9 mouse cellular contexts compared by ENCODE assay signal in the genomic region with DNA sequence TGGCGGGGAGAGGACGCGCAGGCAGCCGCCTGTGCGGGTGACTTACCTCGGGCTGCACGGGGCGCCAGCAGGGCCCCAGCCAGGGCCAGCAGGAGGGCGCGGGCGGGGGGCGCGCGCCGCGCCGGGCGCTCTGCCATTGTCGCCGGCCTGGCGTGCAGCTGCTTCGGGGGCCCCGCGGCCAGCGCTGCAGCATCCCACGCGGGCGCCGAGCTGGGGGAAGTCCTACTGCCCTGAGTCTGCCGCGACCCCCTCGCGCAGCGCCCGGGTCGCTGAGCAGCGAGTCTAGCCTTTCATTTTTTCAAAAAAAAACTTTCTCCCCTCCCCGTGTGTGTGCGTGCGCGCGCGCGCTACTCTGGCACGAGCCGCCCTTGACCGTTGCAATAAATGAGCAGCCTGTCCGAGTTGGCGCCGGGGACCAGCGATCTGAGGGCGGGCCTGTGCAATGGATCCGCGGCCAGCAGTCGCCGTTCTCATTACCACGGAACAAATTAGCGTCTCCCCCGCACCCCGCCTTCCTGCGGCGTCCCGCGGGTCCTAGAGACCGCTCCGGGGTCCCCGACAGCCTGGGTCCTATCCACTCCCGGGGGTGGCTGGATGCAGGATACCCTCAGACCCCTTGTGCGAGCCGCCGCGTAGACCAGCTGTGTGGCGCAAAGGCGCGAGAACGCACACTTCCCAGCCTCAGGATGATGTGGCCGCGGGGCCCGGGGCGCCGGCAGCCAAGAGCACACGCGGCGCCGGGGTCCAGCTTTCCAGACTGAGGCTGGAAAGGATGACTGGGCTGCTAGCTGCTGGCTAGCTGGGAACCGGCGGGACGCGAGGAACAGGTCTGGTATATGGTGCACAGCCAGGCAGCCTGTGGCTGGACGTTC. TPM values are rescaled to one million over a fixed set of nuclear protein-coding genes. Genes with fewer than 3 reads are reported as not detected.
A peak's percentile ranks its signal among the peaks of the same experiment; 100 is the strongest.
DNase-seq lines count a peak whose midpoint lies in the region; ATAC-seq and TF ChIP-seq lines count a peak whose summit lies in the region.
"Had no signal": no experiment of that assay in that cellular context is flagged by ENCODE, and none has a peak within 500 bp of the region (broad histone marks: within the 10 kb centered on the region; RNA-seq: fewer than 3 reads in every experiment).

No protein-coding gene starts in this region.

- H3K4me2 ChIP-seq in embryonic facial prominence, embryonic 12.5 days (replicated peaks): peak overlapping the region; percentile 99
- peak overlapping the region; percentile 97 for H3K4me2 ChIP-seq in limb, embryonic 13.5 days (replicated peaks)
- peak overlapping the region; percentile 99 for H3K4me2 ChIP-seq in myocyte (ENCODE audit: low read depth)

- no peak for TF ChIP-seq EP300 in heart, adult 2 months (IDR thresholded peaks at IDR 0.05; ENCODE audit: insufficient read depth, low read depth, low read length)

- H3K36me3 ChIP-seq in embryonic facial prominence, embryonic 12.5 days: no peaks in the 10 kb centered on the region
- H3K36me3 ChIP-seq in heart, adult 2 months (ENCODE audit: control insufficient read depth, insufficient read depth, low read length): no peaks in the 10 kb centered on the region
- no peaks in the 10 kb centered on the region for H3K36me3 ChIP-seq in kidney, adult 2 months (ENCODE audit: control insufficient read depth, insufficient read depth, low read length)
- H3K36me3 ChIP-seq in limb, embryonic 13.5 days: no peaks in the 10 kb centered on the region
- no peaks in the 10 kb centered on the region for H3K36me3 ChIP-seq in myocyte (ENCODE audit: control insufficient read depth, insufficient read depth)

- H3K79me2 ChIP-seq in heart, adult 2 months (replicated peaks; ENCODE audit: control insufficient read depth, insufficient read depth, low read length): no peaks in the 10 kb centered on the region
- peaks cover 3% of the 10 kb centered on the region for H3K79me2 ChIP-seq in myocyte (ENCODE audit: control insufficient read depth, insufficient read depth)

- peak overlapping the region; percentile 68 for H3K9ac ChIP-seq in embryonic facial prominence, embryonic 12.5 days
- peak overlapping the region; percentile 34 for H3K9ac ChIP-seq in heart, adult 2 months (ENCODE audit: low read depth, low read length)
- H3K9ac ChIP-seq in limb, embryonic 13.5 days: peak overlapping the region; percentile 75

- no peaks in the 10 kb centered on the region for H3K9me3 ChIP-seq in embryonic facial prominence, embryonic 12.5 days
- no peaks in the 10 kb centered on the region for H3K9me3 ChIP-seq in limb, embryonic 13.5 days

- peak overlapping the region; percentile 67 for H3K4me3 ChIP-seq in embryonic facial prominence, embryonic 12.5 days
- H3K4me3 ChIP-seq in heart, adult 2 months: peak overlapping the region; percentile 57
- peak overlapping the region; percentile 48 for H3K4me3 ChIP-seq in kidney, adult 2 months (ENCODE audit: insufficient read depth, low read depth, low read length)
- H3K4me3 ChIP-seq in limb, embryonic 13.5 days: peak overlapping the region; percentile 70
- peak overlapping the region; percentile 37 for H3K4me3 ChIP-seq in myocyte

- peak; percentile 12 for DNase-seq in cerebellum, adult 11 months
- DNase-seq in heart, adult 2 months: peak; percentile 70 to 72
- peak; percentile 68 for DNase-seq in kidney, adult 2 months
- peak; percentile 34 for DNase-seq in thymus, postnatal 25 days

- H3K27me3 ChIP-seq in embryonic facial prominence, embryonic 12.5 days: peaks cover 30% of the 10 kb centered on the region
- peaks cover 2% of the 10 kb centered on the region; the same call in 1 of the 2 replicates for H3K27me3 ChIP-seq in heart, adult 2 months (ENCODE audit: control insufficient read depth, insufficient read depth, low read length)
- H3K27me3 ChIP-seq in kidney, adult 2 months (replicated peaks; ENCODE audit: control insufficient read depth, insufficient read depth, low read length): no peaks in the 10 kb centered on the region
- peaks cover 61% of the 10 kb centered on the region for H3K27me3 ChIP-seq in limb, embryonic 13.5 days
- no peaks in the 10 kb centered on the region for H3K27me3 ChIP-seq in myocyte (ENCODE audit: control insufficient read depth, insufficient read depth, insufficient read length)

- TF ChIP-seq CTCF in heart, adult 2 months (IDR thresholded peaks at IDR 0.05): no peak
- TF ChIP-seq CTCF in kidney, adult 2 months (conservative IDR thresholded peaks at IDR 0.05; ENCODE audit: insufficient read depth, insufficient read length, low read depth, low read length): no peak

- ATAC-seq in cerebellum, adult (ENCODE audit: insufficient number of reproducible peaks, low FRiP score, low TSS enrichment): no peak
- ATAC-seq in embryonic facial prominence, embryonic 12.5 days (ENCODE audit: insufficient number of reproducible peaks, insufficient read depth, low FRiP score, low TSS enrichment): peak; percentile 67
- peak; percentile 63 for ATAC-seq in limb, embryonic 13.5 days (ENCODE audit: low FRiP score, low read depth)

- peaks cover 20% of the 10 kb centered on the region for H3K4me1 ChIP-seq in embryonic facial prominence, embryonic 12.5 days
- no peaks in the 10 kb centered on the region; the same call in 1 of the 2 replicates for H3K4me1 ChIP-seq in heart, adult 2 months (ENCODE audit: control insufficient read depth, insufficient read depth, low read length)
- no peaks in the 10 kb centered on the region for H3K4me1 ChIP-seq in kidney, adult 2 months (ENCODE audit: control insufficient read depth, insufficient read depth, low read length)
- H3K4me1 ChIP-seq in limb, embryonic 13.5 days: peaks cover 30% of the 10 kb centered on the region

- under 1% methylated on average over 81 of the region's 90 CpGs for WGBS in embryonic facial prominence, embryonic 12.5 days
- 2% methylated on average over 89 of the region's 90 CpGs for WGBS in heart, adult 2 months
- WGBS in kidney, adult 2 months: 2% methylated on average over 90 of the region's 90 CpGs
- WGBS in limb, embryonic 13.5 days: under 1% methylated on average over 78 of the region's 90 CpGs

- intact Hi-C loops in heart, adult 2 months (cut with DNase I): loop anchor here (2.0 to 5.0 kb wide), 3 partner anchors 37 to 342 kb away; no protein-coding TSS in a partner anchor

- TF ChIP-seq POLR2A in heart, adult 2 months (IDR thresholded peaks at IDR 0.05; ENCODE audit: insufficient read depth, low read depth, low read length): no peak
- no peak for TF ChIP-seq POLR2A in kidney, adult 2 months (IDR thresholded peaks at IDR 0.05; ENCODE audit: low read depth, low read length)
- TF ChIP-seq POLR2A in myocyte (IDR thresholded peaks at IDR 0.05; ENCODE audit: insufficient read length, low read depth): peak; percentile 31

- peak overlapping the region; percentile 73 for H3K27ac ChIP-seq in embryonic facial prominence, embryonic 12.5 days
- peak overlapping the region; percentile 20; the same call in 1 of the 2 replicates for H3K27ac ChIP-seq in heart, adult 2 months
- no peak overlapping the region for H3K27ac ChIP-seq in kidney, adult 2 months (ENCODE audit: insufficient read depth, low read depth, low read length)
- H3K27ac ChIP-seq in limb, embryonic 13.5 days: peak overlapping the region; percentile 56
- H3K27ac ChIP-seq: macrophage had no signal

- peak overlapping the region; percentile 55 for H3ac ChIP-seq in myocyte (ENCODE audit: control insufficient read depth, insufficient read length)

TF ChIP-seq in myocyte, 11 proteins besides CTCF, POLR2A, EP300 and RAD21:
- peak in 2 of 3 experiments; percentile 28 to 57 for TF ChIP-seq MYOG (IDR thresholded peaks at IDR 0.05; ENCODE audit: control insufficient read depth in 1 of 3, insufficient read depth in 1 of 3, insufficient read length in 2 of 3, low read depth in 2 of 3)
- no peak for TF ChIP-seq SRF (IDR thresholded peaks at IDR 0.05; ENCODE audit: control insufficient read depth, insufficient read length, low read depth)
- peak in 1 of 3 experiments; percentile 68 for TF ChIP-seq MYOD1 (IDR thresholded peaks at IDR 0.05; ENCODE audit: control insufficient read depth in 1 of 3, insufficient read length in 2 of 3, low read depth in 2 of 3)
TF ChIP-seq in myocyte: peak in this region for 2.

RNA-seq across cellular contexts. Expression of a gene that starts 7.0 kb away (rescaled TPM):
- 4.7 and 4.8 TPM in 2 replicates for polyA plus RNA-seq in embryonic facial prominence, embryonic 12.5 days (2016; fragmentation: Nextera tagmentation; extraction: Ambion mirVana)
- total RNA-seq in heart, adult 2 months (2021): under 1 TPM; 0.57 to 0.80 TPM
- polyA plus RNA-seq in heart, adult 2 months (2012; rRNA removed): 0.66 and 0.67 TPM in 2 replicates
- 4.1 and 4.4 TPM in 2 replicates for polyA plus RNA-seq in kidney, adult 2 months (2012; rRNA removed)
- 4.9 and 7.3 TPM in 2 replicates for polyA plus RNA-seq in limb, embryonic 13.5 days (2015; fragmentation: Nextera tagmentation; extraction: Ambion mirVana)
- polyA plus RNA-seq in myocyte (2012; fragmentation: generic; extraction: Trizol): 7.2 TPM
- polyA plus RNA-seq: macrophage had no signal

Comparison
In these comparisons a context has a peak if more than half of its experiments do, and no peak if none do; other contexts are left out.
1. DNase-seq: peak in every context shown above with its lines; median percentile 71 in heart, adult 2 months; 68 in kidney, adult 2 months; 34 in thymus, postnatal 25 days; 12 in cerebellum, adult 11 months.